Mouse (Mus musculus) neutrophil, adult 59 days (primary cell): ENCODE measurements around the gene Tpst2. TPM values are rescaled to one million over a fixed set of nuclear protein-coding genes. Genes with fewer than 3 reads are reported as not detected.

Source experiments
- total RNA-seq, 2 experiments: library from RNA; stranded (reverse); gene quantifications; 1 replicate in 1 of 2; 2 replicates in 1 of 2; pipeline ENCODE4 v1.2.4; 2023

The Tpst2 gene
- total RNA-seq, result 10 to 100 TPM; 79.9 to 92.5 TPM

DNA sequence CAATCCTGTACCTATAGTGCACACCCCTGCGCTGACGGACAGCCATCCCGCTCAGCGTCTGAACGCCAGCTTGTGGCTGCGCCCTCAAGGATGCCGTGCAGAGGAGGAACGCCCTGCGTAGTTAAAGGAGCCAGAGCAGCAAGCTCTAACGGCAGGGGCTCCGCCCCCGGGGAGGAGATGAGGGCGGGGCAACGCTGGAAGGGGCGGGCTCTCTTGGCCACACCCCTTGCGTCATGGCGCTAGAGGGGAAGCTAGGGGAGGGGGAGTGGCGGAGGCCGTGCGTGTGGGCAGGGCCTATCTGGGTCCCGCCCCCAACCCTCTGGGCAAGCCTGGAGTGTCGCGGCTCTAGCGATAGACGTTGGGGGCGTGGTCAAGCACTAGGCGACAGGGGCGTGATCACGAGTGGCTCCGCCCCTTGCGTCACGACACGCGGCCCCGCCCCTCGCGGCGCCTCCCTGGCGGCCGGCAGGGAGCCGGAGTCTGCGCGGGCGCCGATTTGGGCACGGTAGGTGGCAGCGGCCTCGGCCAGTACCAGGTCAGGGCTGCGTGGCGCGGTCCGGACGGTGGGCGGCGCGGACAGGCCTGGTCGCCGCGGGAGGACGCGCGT, at the start of gene Tpst2:
Gene Tpst2, plus strand, starts transcription at position 425 of the 607 bp plus-strand sequence.

DNA sequence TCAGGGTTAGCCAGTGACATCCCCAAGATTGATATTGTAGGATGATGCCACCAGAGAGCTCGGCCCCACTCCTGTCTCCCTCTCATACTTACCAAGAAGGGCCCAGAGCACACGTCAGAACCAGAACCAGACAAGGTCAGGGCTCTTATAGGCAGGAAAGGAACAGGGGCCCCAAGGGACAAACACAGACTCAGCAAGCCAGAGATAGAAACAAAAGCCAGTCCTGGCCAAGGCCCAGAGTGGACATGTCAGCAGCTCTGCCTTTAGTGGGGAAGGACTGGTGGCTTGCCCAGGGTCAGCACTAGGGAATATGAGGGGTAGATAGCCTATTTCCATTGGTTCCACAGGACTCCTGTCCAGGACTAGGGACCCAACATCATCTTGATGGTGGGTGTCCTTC, 24.1 kb upstream of the Tpst2 start, which contains the start of gene Cryba4:
Gene Cryba4, minus strand, starts transcription at position 119 of the 400 bp plus-strand sequence.

DNA sequence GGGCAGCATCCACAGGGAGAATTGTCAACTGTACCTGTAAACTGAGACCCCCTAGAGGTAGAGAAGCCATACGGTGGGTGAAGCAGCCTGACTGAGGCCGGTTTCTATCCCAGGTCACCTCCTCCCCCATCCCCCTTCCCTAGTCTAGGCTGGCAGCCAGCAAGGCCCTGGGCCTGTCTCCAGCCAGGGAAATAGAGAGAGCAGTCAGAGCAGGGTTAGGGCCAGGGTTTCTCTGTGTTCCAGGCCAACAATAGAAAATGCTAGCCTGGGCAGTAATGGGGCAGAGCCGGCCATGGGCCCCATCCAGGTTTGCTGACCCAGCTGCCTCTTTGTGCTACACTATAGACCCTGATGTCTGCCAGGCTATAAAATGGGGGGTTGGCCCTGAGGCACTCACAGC, 21.1 kb upstream of the Tpst2 start, which contains the start of gene Crybb1:
Gene Crybb1, plus strand, starts transcription at position 390 of the 400 bp plus-strand sequence.

DNA sequence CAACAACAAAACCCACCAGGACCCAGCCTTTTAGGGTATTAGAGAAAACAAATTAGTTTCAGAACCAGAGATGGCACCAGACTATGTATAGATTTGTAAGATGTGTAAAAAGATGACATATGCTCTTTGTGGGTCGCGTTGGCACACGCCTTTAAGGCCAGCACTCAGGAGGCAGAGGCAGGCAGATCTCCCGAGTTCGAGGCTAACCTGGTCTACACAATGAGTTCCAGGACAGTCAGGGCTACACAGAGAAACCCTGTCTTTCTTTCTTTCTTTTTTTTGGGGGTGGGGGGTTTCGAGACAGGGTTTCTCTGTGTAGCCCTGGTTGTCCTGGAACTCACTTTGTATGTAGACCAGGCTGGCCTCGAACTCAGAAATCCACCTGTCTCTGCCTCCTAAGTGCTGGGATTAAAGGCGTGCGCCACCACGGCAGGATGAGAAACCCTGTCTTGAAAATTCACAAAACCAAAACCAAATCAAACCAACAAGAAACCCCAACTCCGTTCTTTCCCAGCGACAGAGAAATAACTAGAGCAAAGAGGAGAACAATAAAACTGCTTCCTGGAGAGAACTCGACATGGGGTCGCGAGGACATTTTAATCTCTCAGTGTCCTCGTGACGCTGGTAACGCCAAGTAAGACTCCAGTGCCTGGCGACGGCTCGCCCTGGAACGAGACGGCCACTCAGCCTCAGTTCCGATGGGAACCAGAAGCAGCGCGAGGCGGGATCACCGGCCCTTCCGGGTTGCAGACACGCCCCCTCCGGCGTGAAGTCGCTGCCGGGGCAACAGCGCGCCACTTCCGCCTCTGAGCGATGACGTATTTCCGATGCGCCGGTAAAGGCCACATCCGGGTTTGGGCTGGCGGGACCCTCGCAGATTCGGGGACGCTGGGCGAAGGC, 49.3 kb downstream of the Tpst2 start, which contains the start of gene Tfip11:
Gene Tfip11, plus strand, starts transcription at position 813 of the 900 bp plus-strand sequence.

DNA sequence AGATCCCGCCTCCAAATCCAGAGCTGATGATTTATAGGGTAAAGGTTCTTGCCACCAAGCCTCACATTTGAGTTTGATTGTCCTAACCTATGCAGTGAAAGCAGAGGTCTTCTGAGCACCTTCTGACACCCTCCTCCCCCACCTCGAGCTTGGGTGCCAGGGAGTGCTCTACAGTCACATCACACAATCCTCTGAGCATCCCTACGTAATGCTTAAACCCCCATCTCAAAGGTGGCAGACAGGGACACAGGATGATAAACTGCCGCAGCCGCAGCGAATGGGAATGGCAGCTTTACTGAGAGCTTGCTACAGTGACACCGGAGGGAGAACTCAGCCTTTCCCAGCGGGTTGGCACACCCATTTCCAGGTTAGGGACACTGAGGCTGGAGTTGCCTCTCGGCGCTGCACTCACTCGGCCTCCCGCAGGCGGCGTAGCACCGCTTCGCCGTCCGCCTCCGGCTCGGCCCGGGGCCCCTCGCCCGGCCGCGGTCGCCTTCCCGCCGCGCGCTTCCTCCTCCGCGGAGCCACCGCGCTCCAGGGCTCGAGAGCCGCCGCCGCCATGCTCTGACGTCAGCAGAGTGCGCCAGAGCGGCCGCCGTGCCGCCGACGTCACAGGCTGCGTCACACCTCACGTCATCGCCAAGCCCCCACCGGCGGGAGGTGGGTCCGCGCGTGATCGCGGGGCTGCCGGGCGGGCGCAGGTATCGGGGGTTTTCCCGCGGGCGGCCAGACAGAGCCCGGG, 66.1 kb downstream of the Tpst2 start, which contains the start of the genes Srrd and Hps4:
Gene Srrd, minus strand, starts transcription at position 578 of the 742 bp plus-strand sequence.
Gene Hps4, plus strand, starts transcription at position 621 of the 742 bp plus-strand sequence.

DNA sequence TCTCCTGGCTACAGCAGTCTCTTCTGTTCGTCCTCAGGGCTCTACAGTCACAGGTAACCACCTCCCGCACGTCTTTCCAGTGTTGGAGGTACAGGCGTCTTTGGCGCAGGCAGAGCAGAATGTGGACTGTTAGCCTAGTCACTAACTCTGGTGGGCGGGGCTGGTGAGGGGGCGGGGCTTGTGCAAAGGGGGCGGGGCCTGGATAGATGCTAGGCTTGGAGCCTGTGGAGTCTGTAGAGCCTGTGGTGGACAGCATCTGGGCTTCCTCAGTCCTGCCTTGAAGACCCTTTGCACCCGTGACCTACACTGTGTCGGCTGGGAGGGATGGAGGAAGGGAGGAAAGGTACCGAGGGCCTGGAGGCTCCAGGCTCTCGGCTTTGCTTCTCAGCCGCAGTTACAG, 79.4 kb downstream of the Tpst2 start, which contains the start of gene Gm6583:
Gene Gm6583, minus strand, starts transcription at position 124 of the 400 bp plus-strand sequence.

Other genes with a start within 250 kb of the Tpst2 start
- gene Cryba4, start 24.2 kb upstream of the Tpst2 start, total RNA-seq, result 1 to 10 TPM; 3.0 to 3.6 TPM
- gene Crybb1, start 20.9 kb upstream of the Tpst2 start, total RNA-seq, result 1 to 10 TPM in 1 of 2 experiments, under 1 TPM in 1; 0.56 to 1.0 TPM
- 10 to 100 TPM; 88.4 to 89.3 TPM for gene Tfip11, start 49.7 kb downstream of the Tpst2 start, total RNA-seq
- gene Srrd, start 66.3 kb downstream of the Tpst2 start, total RNA-seq, result 10 to 100 TPM; 20.2 to 27.4 TPM
- 10 to 100 TPM; 18.7 to 19.8 TPM for gene Hps4, start 66.4 kb downstream of the Tpst2 start, total RNA-seq
- gene Gm6583, start 79.3 kb downstream of the Tpst2 start, total RNA-seq, result not detected
- not detected for gene Asphd2, start 118.2 kb downstream of the Tpst2 start, total RNA-seq
- not detected for gene Gm6588, start 172.7 kb downstream of the Tpst2 start, total RNA-seq